Mouse (Mus musculus): ENCODE measurements around the gene H2-Q7. TPM values are rescaled to one million over a fixed set of nuclear protein-coding genes. Genes with fewer than 3 reads are reported as not detected.

The H2-Q7 gene
- polyA plus RNA-seq (2014; fragmentation: Illumina TruSeq; extraction: RNeasy Lipid Tissue Mini Kit (QIAGEN cat#74804); ENCODE audit: low replicate concordance) = 11.4 TPM

DNA sequence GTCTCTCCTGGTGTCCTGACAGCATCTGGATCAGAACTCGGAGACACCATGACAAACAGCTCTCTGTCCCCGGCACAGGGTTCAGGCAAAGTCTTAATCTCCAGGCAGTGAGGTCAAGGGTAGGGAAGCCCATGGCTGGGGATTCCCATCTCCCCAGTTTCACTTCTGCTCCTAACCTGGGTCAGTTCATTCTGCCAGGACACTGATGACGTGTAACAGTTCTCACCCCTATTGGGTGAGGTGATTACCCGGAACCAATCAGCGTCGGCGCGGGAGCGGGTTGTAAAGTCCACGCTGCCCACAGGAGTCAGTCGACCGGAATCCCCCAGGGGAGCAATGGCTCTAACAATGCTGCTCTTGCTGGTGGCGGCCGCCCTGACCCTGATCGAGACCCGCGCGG lies at the start of gene H2-Q7:
TSS of gene H2-Q7 (plus strand) at position 271 of the 400 bp plus-strand sequence.

DNA sequence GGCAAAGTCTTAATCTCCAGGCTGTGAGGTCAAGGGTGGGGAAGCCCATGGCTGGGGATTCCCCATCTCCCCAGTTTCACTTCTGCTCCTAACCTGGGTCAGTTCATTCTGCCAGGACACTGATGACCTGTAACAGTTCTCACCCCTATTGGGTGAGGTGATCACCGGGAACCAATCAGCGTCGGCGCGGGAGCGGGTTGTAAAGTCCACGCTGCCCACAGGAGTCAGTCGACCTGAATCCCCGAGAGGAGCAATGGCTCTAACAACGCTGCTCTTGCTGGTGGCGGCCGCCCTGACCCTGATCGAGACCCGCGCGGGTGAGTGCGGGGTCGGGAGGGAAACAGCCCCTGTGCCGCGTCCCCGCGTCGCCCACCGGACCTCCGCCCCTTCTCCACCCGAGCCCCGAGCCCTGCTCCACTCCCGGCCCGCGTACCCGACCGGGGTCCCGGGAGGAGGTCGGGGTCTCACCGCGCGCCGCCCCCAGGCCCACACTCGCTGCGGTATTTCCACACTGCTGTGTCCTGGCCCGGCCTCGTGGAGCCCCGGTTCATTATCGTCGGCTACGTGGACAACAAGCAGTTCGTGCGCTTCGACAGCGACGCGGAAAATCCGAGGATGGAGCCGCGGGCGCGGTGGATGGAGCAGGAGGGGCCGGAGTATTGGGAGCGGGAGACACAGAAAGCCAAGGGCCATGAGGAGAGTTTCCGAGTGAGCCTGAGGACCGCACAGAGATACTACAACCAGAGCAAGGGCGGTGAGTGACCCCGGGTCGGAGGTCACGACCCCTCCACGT lies 14.1 kb upstream of the H2-Q7 start, which contains the start of gene H2-Q6:
TSS of gene H2-Q6 (plus strand) at position 227 of the 793 bp plus-strand sequence.

DNA sequence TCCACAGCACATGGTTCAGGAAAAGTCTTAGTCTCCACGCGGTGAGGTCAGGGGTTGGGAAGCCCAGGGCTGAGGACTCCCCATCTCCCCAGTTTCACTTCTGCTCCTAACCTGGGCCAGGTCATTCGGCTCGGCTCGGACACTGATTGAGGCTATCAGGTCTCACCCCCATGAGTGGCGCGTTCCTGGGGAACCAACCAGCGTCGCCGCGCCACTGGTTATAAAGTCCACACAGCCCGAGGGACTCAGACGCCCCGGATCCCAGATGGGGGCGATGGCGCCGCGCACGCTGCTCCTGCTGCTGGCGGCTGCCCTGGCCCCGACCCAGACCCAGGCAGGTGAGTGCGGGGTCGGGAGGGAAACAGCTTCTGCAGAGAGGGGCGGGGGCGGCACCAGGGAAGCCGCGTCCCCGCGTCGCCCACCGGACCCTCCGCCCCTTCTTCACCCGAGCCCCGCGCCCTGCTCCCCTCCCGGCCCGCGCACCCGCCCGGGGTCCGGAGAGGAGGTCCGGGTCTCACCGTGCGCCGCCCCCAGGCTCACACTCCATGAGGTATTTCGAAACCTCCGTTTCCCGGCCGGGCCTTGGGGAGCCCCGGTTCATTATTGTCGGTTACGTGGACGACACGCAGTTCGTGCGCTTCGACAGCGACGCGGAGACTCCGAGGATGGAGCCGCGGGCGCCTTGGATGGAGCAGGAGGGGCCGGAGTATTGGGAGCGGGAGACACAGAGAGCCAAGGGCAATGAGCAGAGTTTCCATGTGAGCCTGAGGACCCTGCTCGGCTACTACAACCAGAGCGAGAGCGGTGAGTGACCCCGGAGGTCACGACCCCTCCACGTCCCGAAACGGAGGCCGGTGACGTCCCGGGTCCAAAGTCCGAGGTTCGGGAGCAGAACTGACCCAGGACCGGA lies 31.1 kb downstream of the H2-Q7 start, which contains the start of gene H2-Q10:
TSS of gene H2-Q10 (plus strand) at position 248 of the 910 bp plus-strand sequence.

Other genes starting within 250 kb of the H2-Q7 start
- gene Ltb, start 244.7 kb upstream of the H2-Q7 start, polyA plus RNA-seq (2014; fragmentation: Illumina TruSeq; extraction: RNeasy Lipid Tissue Mini Kit (QIAGEN cat#74804); ENCODE audit: low replicate concordance) = not detected
- not detected for gene Tnf, start 237.1 kb upstream of the H2-Q7 start, polyA plus RNA-seq (2014; fragmentation: Illumina TruSeq; extraction: RNeasy Lipid Tissue Mini Kit (QIAGEN cat#74804); ENCODE audit: low replicate concordance)
- gene Lta, start 233.8 kb upstream of the H2-Q7 start, polyA plus RNA-seq (2014; fragmentation: Illumina TruSeq; extraction: RNeasy Lipid Tissue Mini Kit (QIAGEN cat#74804); ENCODE audit: low replicate concordance) = not detected
- not detected for gene Gm16181, start 218.3 kb upstream of the H2-Q7 start, polyA plus RNA-seq (2014; fragmentation: Illumina TruSeq; extraction: RNeasy Lipid Tissue Mini Kit (QIAGEN cat#74804); ENCODE audit: low replicate concordance)
- 1.9 TPM for gene Atp6v1g2, start 205.5 kb upstream of the H2-Q7 start, polyA plus RNA-seq (2014; fragmentation: Illumina TruSeq; extraction: RNeasy Lipid Tissue Mini Kit (QIAGEN cat#74804); ENCODE audit: low replicate concordance)
- gene Nfkbil1, start 203.4 kb upstream of the H2-Q7 start, polyA plus RNA-seq (2014; fragmentation: Illumina TruSeq; extraction: RNeasy Lipid Tissue Mini Kit (QIAGEN cat#74804); ENCODE audit: low replicate concordance) = not detected
- 4.0 TPM for gene Ddx39b, start 197.4 kb upstream of the H2-Q7 start, polyA plus RNA-seq (2014; fragmentation: Illumina TruSeq; extraction: RNeasy Lipid Tissue Mini Kit (QIAGEN cat#74804); ENCODE audit: low replicate concordance)
- gene H2-D1, start 176.4 kb upstream of the H2-Q7 start, polyA plus RNA-seq (2014; fragmentation: Illumina TruSeq; extraction: RNeasy Lipid Tissue Mini Kit (QIAGEN cat#74804); ENCODE audit: low replicate concordance) = 51.6 TPM
- 506 TPM for gene H2-Q1, start 118.8 kb upstream of the H2-Q7 start, polyA plus RNA-seq (2014; fragmentation: Illumina TruSeq; extraction: RNeasy Lipid Tissue Mini Kit (QIAGEN cat#74804); ENCODE audit: low replicate concordance)
- gene H2-Q2, start 96.9 kb upstream of the H2-Q7 start, polyA plus RNA-seq (2014; fragmentation: Illumina TruSeq; extraction: RNeasy Lipid Tissue Mini Kit (QIAGEN cat#74804); ENCODE audit: low replicate concordance) = 3,607 TPM
- 51.5 TPM for gene H2-Q4, start 59.5 kb upstream of the H2-Q7 start, polyA plus RNA-seq (2014; fragmentation: Illumina TruSeq; extraction: RNeasy Lipid Tissue Mini Kit (QIAGEN cat#74804); ENCODE audit: low replicate concordance)
- 7.5 TPM for gene H2-Q6, start 14.3 kb upstream of the H2-Q7 start, polyA plus RNA-seq (2014; fragmentation: Illumina TruSeq; extraction: RNeasy Lipid Tissue Mini Kit (QIAGEN cat#74804); ENCODE audit: low replicate concordance)
- gene H2-Q10, start 30.9 kb downstream of the H2-Q7 start, polyA plus RNA-seq (2014; fragmentation: Illumina TruSeq; extraction: RNeasy Lipid Tissue Mini Kit (QIAGEN cat#74804); ENCODE audit: low replicate concordance) = 2.3 TPM
- gene Pou5f1, start 66.9 kb downstream of the H2-Q7 start, polyA plus RNA-seq (2014; fragmentation: Illumina TruSeq; extraction: RNeasy Lipid Tissue Mini Kit (QIAGEN cat#74804); ENCODE audit: low replicate concordance) = not detected
- gene Tcf19, start 77.7 kb downstream of the H2-Q7 start, polyA plus RNA-seq (2014; fragmentation: Illumina TruSeq; extraction: RNeasy Lipid Tissue Mini Kit (QIAGEN cat#74804); ENCODE audit: low replicate concordance) = 1.3 TPM
- gene Cchcr1, start 77.9 kb downstream of the H2-Q7 start, polyA plus RNA-seq (2014; fragmentation: Illumina TruSeq; extraction: RNeasy Lipid Tissue Mini Kit (QIAGEN cat#74804); ENCODE audit: low replicate concordance) = 0.74 TPM
- not detected for gene Psors1c2, start 94.0 kb downstream of the H2-Q7 start, polyA plus RNA-seq (2014; fragmentation: Illumina TruSeq; extraction: RNeasy Lipid Tissue Mini Kit (QIAGEN cat#74804); ENCODE audit: low replicate concordance)
- not detected for gene Cdsn, start 113.0 kb downstream of the H2-Q7 start, polyA plus RNA-seq (2014; fragmentation: Illumina TruSeq; extraction: RNeasy Lipid Tissue Mini Kit (QIAGEN cat#74804); ENCODE audit: low replicate concordance)
- not detected for gene 2300002M23Rik, start 128.3 kb downstream of the H2-Q7 start, polyA plus RNA-seq (2014; fragmentation: Illumina TruSeq; extraction: RNeasy Lipid Tissue Mini Kit (QIAGEN cat#74804); ENCODE audit: low replicate concordance)
- not detected for gene Sfta2, start 162.4 kb downstream of the H2-Q7 start, polyA plus RNA-seq (2014; fragmentation: Illumina TruSeq; extraction: RNeasy Lipid Tissue Mini Kit (QIAGEN cat#74804); ENCODE audit: low replicate concordance)
- not detected for gene Gm9573, start 187.5 kb downstream of the H2-Q7 start, polyA plus RNA-seq (2014; fragmentation: Illumina TruSeq; extraction: RNeasy Lipid Tissue Mini Kit (QIAGEN cat#74804); ENCODE audit: low replicate concordance)
- gene Mucl3, start 204.5 kb downstream of the H2-Q7 start, polyA plus RNA-seq (2014; fragmentation: Illumina TruSeq; extraction: RNeasy Lipid Tissue Mini Kit (QIAGEN cat#74804); ENCODE audit: low replicate concordance) = not detected
- 0.59 TPM for gene Vars2, start 228.4 kb downstream of the H2-Q7 start, polyA plus RNA-seq (2014; fragmentation: Illumina TruSeq; extraction: RNeasy Lipid Tissue Mini Kit (QIAGEN cat#74804); ENCODE audit: low replicate concordance)
- 2.7 TPM for gene Gtf2h4, start 234.6 kb downstream of the H2-Q7 start, polyA plus RNA-seq (2014; fragmentation: Illumina TruSeq; extraction: RNeasy Lipid Tissue Mini Kit (QIAGEN cat#74804); ENCODE audit: low replicate concordance)

Measured in small intestine, adult 10 weeks (tissue).